8 mouse cellular contexts compared by ENCODE assay signal in the genomic region with DNA sequence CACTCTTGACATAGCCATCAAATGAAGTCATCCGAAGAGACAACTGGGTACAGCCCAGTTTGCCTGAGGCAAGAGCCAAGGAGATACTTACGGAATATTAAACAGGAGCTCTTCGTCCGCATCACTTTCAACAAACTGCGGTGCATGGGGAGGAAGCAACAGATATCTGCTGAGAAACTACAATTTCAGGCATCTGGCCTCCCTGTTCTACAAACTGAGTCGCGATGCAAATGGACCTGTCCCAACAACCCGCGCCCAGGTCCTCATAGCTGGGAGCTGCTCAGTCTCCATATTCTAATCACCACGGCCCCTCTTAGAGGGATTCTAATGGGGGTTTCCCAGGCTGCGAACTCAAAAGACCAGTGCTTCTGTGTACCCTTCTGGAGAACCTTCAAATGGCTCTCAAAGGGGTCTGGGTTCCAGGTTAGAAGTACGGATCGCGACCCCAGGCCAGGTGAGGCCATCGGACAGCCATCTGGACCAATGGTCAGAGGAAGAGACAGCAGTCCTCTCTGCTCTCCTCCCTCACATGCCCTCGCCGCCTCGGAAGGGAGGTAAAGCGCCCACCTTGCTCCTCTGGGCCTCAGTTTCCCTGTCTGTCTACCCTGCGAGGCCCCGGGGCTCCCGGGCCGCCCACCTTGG. TPM values are rescaled to one million over a fixed set of nuclear protein-coding genes. Genes with fewer than 3 reads are reported as not detected.
A peak's percentile ranks its signal among the peaks of the same experiment; 100 is the strongest.
DNase-seq lines count a peak whose midpoint lies in the region; ATAC-seq and TF ChIP-seq lines count a peak whose summit lies in the region.

No protein-coding gene starts in this region.

- H3K36me3 ChIP-seq in heart, embryonic 16.5 days (ENCODE audit: control insufficient read depth, insufficient read depth), result peaks cover 8% of the 10 kb centered on the region
- peaks cover 15% of the 10 kb centered on the region for H3K36me3 ChIP-seq in ES-E14 (ENCODE audit: control insufficient read depth, insufficient read depth, low read length, poor library complexity, severe bottlenecking)
- H3K36me3 ChIP-seq in forebrain, embryonic 13.5 days (ENCODE audit: poor library complexity, severe bottlenecking), result peaks cover 37% of the 10 kb centered on the region
- H3K36me3 ChIP-seq in liver, embryonic 13.5 days, result peaks cover 44% of the 10 kb centered on the region
- H3K36me3 ChIP-seq in stomach, postnatal 0 days (ENCODE audit: control insufficient read depth, insufficient read depth, low read length), result 0 out of 2 replicates have a peak, but pooled peaks cover 4% of the 10 kb centered on the region

- DNase-seq in heart, postnatal 25 days (ENCODE audit: low spot score), result no peak
- DNase-seq in ES-E14 (ENCODE audit: low read depth, low spot score), result no peak
- no peak for DNase-seq in liver, embryonic 13.5 days
- DNase-seq in stomach, postnatal 0 days (ENCODE audit: low spot score), result no peak
- DNase-seq in frontal cortex, postnatal 36 days (ENCODE audit: low spot score in 2 of 2), result no peak
- no peak for DNase-seq in gastrocnemius, adult 8-10 months (ENCODE audit: low spot score in 2 of 2)

- intact Hi-C loops in heart, postnatal 25 days (cut with DNase I), result loop anchor here (5.0 kb wide), 1 partner anchor 66 kb away; the partner anchor contains the start of gene Rpl11

- peaks cover 11% of the 10 kb centered on the region for H3K4me1 ChIP-seq in heart, embryonic 16.5 days (ENCODE audit: control insufficient read depth, insufficient read depth, low read length)
- H3K4me1 ChIP-seq in ES-E14 (ENCODE audit: control insufficient read depth in 2 of 2, insufficient read depth in 2 of 2, low read length in 2 of 2, poor library complexity in 1 of 2), result peaks cover 0 to 4% of the 10 kb centered on the region in 2 experiments; a peak in 1 of 4 replicates
- H3K4me1 ChIP-seq in forebrain, embryonic 13.5 days, result peaks cover 20% of the 10 kb centered on the region
- H3K4me1 ChIP-seq in liver, embryonic 13.5 days (replicated peaks), result peaks cover 55% of the 10 kb centered on the region
- H3K4me1 ChIP-seq in stomach, postnatal 0 days (replicated peaks; ENCODE audit: control insufficient read depth, insufficient read depth), result no peaks in the 10 kb centered on the region

- H3K9me3 ChIP-seq in heart, embryonic 16.5 days (replicated peaks; ENCODE audit: control insufficient read depth, low read length), result no peaks in the 10 kb centered on the region; the same call in 1 of the 2 replicates
- no peaks in the 10 kb centered on the region for H3K9me3 ChIP-seq in ES-E14 (ENCODE audit: control insufficient read depth, insufficient read depth, low read depth, low read length)
- no peaks in the 10 kb centered on the region for H3K9me3 ChIP-seq in forebrain, embryonic 13.5 days (replicated peaks)
- H3K9me3 ChIP-seq in liver, embryonic 13.5 days (replicated peaks), result no peaks in the 10 kb centered on the region
- no peaks in the 10 kb centered on the region for H3K9me3 ChIP-seq in stomach, postnatal 0 days (ENCODE audit: control insufficient read depth, low read length)

- H3K4me3 ChIP-seq in heart, embryonic 16.5 days (ENCODE audit: low read length), result peak overlapping the region; percentile 97
- H3K4me3 ChIP-seq in ES-E14 (ENCODE audit: insufficient read depth in 1 of 2, low read depth in 1 of 2, low read length in 2 of 2, poor library complexity in 1 of 2, severe bottlenecking in 1 of 2), result peak overlapping the region; percentile 89 to 94
- peak overlapping the region; percentile 92 for H3K4me3 ChIP-seq in forebrain, embryonic 13.5 days
- peak overlapping the region; percentile 84 for H3K4me3 ChIP-seq in liver, embryonic 13.5 days (replicated peaks)
- H3K4me3 ChIP-seq in stomach, postnatal 0 days (ENCODE audit: low read depth, low read length), result peak overlapping the region; percentile 98

- H3K27me3 ChIP-seq in heart, embryonic 16.5 days (ENCODE audit: control insufficient read depth, insufficient read depth, low read length), result no peaks in the 10 kb centered on the region
- H3K27me3 ChIP-seq in forebrain, embryonic 13.5 days, result no peaks in the 10 kb centered on the region
- H3K27me3 ChIP-seq in liver, embryonic 13.5 days, result no peaks in the 10 kb centered on the region
- no peaks in the 10 kb centered on the region for H3K27me3 ChIP-seq in stomach, postnatal 0 days (ENCODE audit: control insufficient read depth, insufficient read depth, low read length)

- H3K27ac ChIP-seq in heart, embryonic 16.5 days (ENCODE audit: low read length), result peak overlapping the region; percentile 43
- H3K27ac ChIP-seq in ES-E14 (ENCODE audit: insufficient read depth, low read depth, low read length, poor library complexity, severe bottlenecking), result no peak overlapping the region
- H3K27ac ChIP-seq in forebrain, embryonic 13.5 days, result peak overlapping the region; percentile 67
- peak overlapping the region; percentile 96 for H3K27ac ChIP-seq in liver, embryonic 13.5 days
- H3K27ac ChIP-seq in stomach, postnatal 0 days (replicated peaks), result peak overlapping the region; percentile 90

- no peak for ATAC-seq in heart, embryonic 16.5 days (replicated peaks; ENCODE audit: extremely low read depth, insufficient read depth, low FRiP score)
- ATAC-seq in forebrain, embryonic 13.5 days, result no peak
- ATAC-seq in liver, embryonic 13.5 days (ENCODE audit: low read depth), result no peak
- no peak; the same call in 1 of the 2 replicates for ATAC-seq in stomach, postnatal 0 days (ENCODE audit: low FRiP score, low TSS enrichment)

- 7% methylated on average over 23 of the region's 23 CpGs for WGBS in heart, embryonic 16.5 days
- WGBS in forebrain, embryonic 13.5 days, result 6% methylated on average over 23 of the region's 23 CpGs
- 7% methylated on average over 23 of the region's 23 CpGs for WGBS in liver, embryonic 13.5 days (ENCODE audit: insufficient replicate concordance)
- WGBS in stomach, postnatal 0 days, result 5% methylated on average over 23 of the region's 23 CpGs

- in situ Hi-C loops in ES-E14 (cut with MboI; ENCODE audit: low sequenced_read_pairs in 2 of 2, unreplicated experiment in 2 of 2), result no loop called here

- peak overlapping the region; percentile 97 for H3K9ac ChIP-seq in heart, embryonic 16.5 days (ENCODE audit: low read length)
- H3K9ac ChIP-seq in ES-E14 (ENCODE audit: insufficient read depth, low read depth, low read length, poor library complexity, severe bottlenecking), result peak overlapping the region; percentile 94
- H3K9ac ChIP-seq in forebrain, embryonic 13.5 days, result peak overlapping the region; percentile 96
- H3K9ac ChIP-seq in liver, embryonic 13.5 days, result peak overlapping the region; percentile 98
- peak overlapping the region; percentile 95 for H3K9ac ChIP-seq in stomach, postnatal 0 days (ENCODE audit: low read length)

- no peak for TF ChIP-seq EP300 in stomach, postnatal 0 days (optimal IDR thresholded peaks at IDR 0.05)

- no peak for TF ChIP-seq CTCF in stomach, postnatal 0 days (IDR thresholded peaks at IDR 0.05; ENCODE audit: low read depth)

- peak overlapping the region; percentile 96 for H3K4me2 ChIP-seq in heart, embryonic 16.5 days (ENCODE audit: low read depth, low read length)
- H3K4me2 ChIP-seq in forebrain, embryonic 13.5 days, result peak overlapping the region; percentile 94
- peak overlapping the region; percentile 91 for H3K4me2 ChIP-seq in liver, embryonic 13.5 days
- peak overlapping the region; percentile 97 for H3K4me2 ChIP-seq in stomach, postnatal 0 days (replicated peaks; ENCODE audit: low read depth)

RNA-seq across cellular contexts. Expression of gene Pithd1, which starts 0.6 kb away (rescaled TPM):
- 45.1 and 64.5 TPM in 2 replicates for polyA plus RNA-seq in heart, embryonic 16.5 days (2015; fragmentation: Nextera tagmentation; extraction: Ambion mirVana)
- 10 to 100 TPM; 16.0 to 18.0 TPM for total RNA-seq in heart, postnatal 25 days (2021)
- 35.3 and 41.6 TPM in 2 replicates for total RNA-seq in ES-E14 (2012; rRNA removed)
- 50.9 and 53.6 TPM in 2 replicates for polyA plus RNA-seq in forebrain, embryonic 13.5 days (2015; fragmentation: Nextera tagmentation; extraction: Ambion mirVana)
- polyA plus RNA-seq in liver, embryonic 13.5 days (2015; fragmentation: Nextera tagmentation; extraction: Ambion mirVana), result 99.8 and 111 TPM in 2 replicates
- polyA plus RNA-seq in stomach, postnatal 0 days (2015; fragmentation: Nextera tagmentation; extraction: Ambion mirVana), result 40.1 and 40.7 TPM in 2 replicates
- 10 to 100 TPM; 26.9 to 31.9 (median 28.9) TPM for total RNA-seq in gastrocnemius, adult 8-10 months (2022)

RNA-seq across cellular contexts. Expression of gene Lypla2, which starts 14.0 kb away (rescaled TPM):
- polyA plus RNA-seq in heart, embryonic 16.5 days (2015; fragmentation: Nextera tagmentation; extraction: Ambion mirVana), result 73.2 and 77.3 TPM in 2 replicates
- total RNA-seq in heart, postnatal 25 days (2021), result 10 to 100 TPM; 34.6 to 37.6 TPM
- total RNA-seq in ES-E14 (2012; rRNA removed), result 23.8 and 33.0 TPM in 2 replicates
- 163 and 173 TPM in 2 replicates for polyA plus RNA-seq in forebrain, embryonic 13.5 days (2015; fragmentation: Nextera tagmentation; extraction: Ambion mirVana)
- 48.9 and 49.7 TPM in 2 replicates for polyA plus RNA-seq in liver, embryonic 13.5 days (2015; fragmentation: Nextera tagmentation; extraction: Ambion mirVana)
- 88.6 and 89.6 TPM in 2 replicates for polyA plus RNA-seq in stomach, postnatal 0 days (2015; fragmentation: Nextera tagmentation; extraction: Ambion mirVana)
- 10 to 100 TPM; 27.0 to 33.7 (median 30.8) TPM for total RNA-seq in gastrocnemius, adult 8-10 months (2022)

RNA-seq across cellular contexts. Expression of gene Gale, which starts 22.9 kb away (rescaled TPM):
- 24.4 and 24.5 TPM in 2 replicates for polyA plus RNA-seq in heart, embryonic 16.5 days (2015; fragmentation: Nextera tagmentation; extraction: Ambion mirVana)
- total RNA-seq in heart, postnatal 25 days (2021), result 1 to 10 TPM; 1.8 to 2.5 TPM
- 31.1 and 33.0 TPM in 2 replicates for total RNA-seq in ES-E14 (2012; rRNA removed)
- 28.7 and 33.6 TPM in 2 replicates for polyA plus RNA-seq in forebrain, embryonic 13.5 days (2015; fragmentation: Nextera tagmentation; extraction: Ambion mirVana)
- polyA plus RNA-seq in liver, embryonic 13.5 days (2015; fragmentation: Nextera tagmentation; extraction: Ambion mirVana), result 35.6 and 35.7 TPM in 2 replicates
- 161 and 166 TPM in 2 replicates for polyA plus RNA-seq in stomach, postnatal 0 days (2015; fragmentation: Nextera tagmentation; extraction: Ambion mirVana)
- total RNA-seq in gastrocnemius, adult 8-10 months (2022), result 1 to 10 TPM in 1 of 4 experiments, under 1 TPM in 2, not detected in 1; 0.40 to 1.3 (median 0.72) TPM

RNA-seq across cellular contexts. Expression of gene Eloa, which starts 35.1 kb away (rescaled TPM):
- polyA plus RNA-seq in heart, embryonic 16.5 days (2015; fragmentation: Nextera tagmentation; extraction: Ambion mirVana), result 31.7 and 34.6 TPM in 2 replicates
- total RNA-seq in heart, postnatal 25 days (2021), result 10 to 100 TPM; 32.8 to 34.4 TPM
- total RNA-seq in ES-E14 (2012; rRNA removed), result 14.0 and 21.4 TPM in 2 replicates
- 29.1 and 30.9 TPM in 2 replicates for polyA plus RNA-seq in forebrain, embryonic 13.5 days (2015; fragmentation: Nextera tagmentation; extraction: Ambion mirVana)
- polyA plus RNA-seq in liver, embryonic 13.5 days (2015; fragmentation: Nextera tagmentation; extraction: Ambion mirVana), result 27.7 and 35.1 TPM in 2 replicates
- polyA plus RNA-seq in stomach, postnatal 0 days (2015; fragmentation: Nextera tagmentation; extraction: Ambion mirVana), result 21.5 and 22.9 TPM in 2 replicates
- total RNA-seq in gastrocnemius, adult 8-10 months (2022), result 10 to 100 TPM; 56.6 to 70.4 (median 62.9) TPM

RNA-seq across cellular contexts. Expression of gene Hmgcl, which starts 40.2 kb away (rescaled TPM):
- polyA plus RNA-seq in heart, embryonic 16.5 days (2015; fragmentation: Nextera tagmentation; extraction: Ambion mirVana), result 94.3 and 99.6 TPM in 2 replicates
- 10 to 100 TPM; 71.5 to 74.8 TPM for total RNA-seq in heart, postnatal 25 days (2021)
- total RNA-seq in ES-E14 (2012; rRNA removed), result 15.6 and 17.4 TPM in 2 replicates
- polyA plus RNA-seq in forebrain, embryonic 13.5 days (2015; fragmentation: Nextera tagmentation; extraction: Ambion mirVana), result 56.2 and 57.1 TPM in 2 replicates
- 71.9 and 73.5 TPM in 2 replicates for polyA plus RNA-seq in liver, embryonic 13.5 days (2015; fragmentation: Nextera tagmentation; extraction: Ambion mirVana)
- polyA plus RNA-seq in stomach, postnatal 0 days (2015; fragmentation: Nextera tagmentation; extraction: Ambion mirVana), result 154 and 163 TPM in 2 replicates
- 10 to 100 TPM; 39.8 to 44.0 (median 42.0) TPM for total RNA-seq in gastrocnemius, adult 8-10 months (2022)
